Mouse (Mus musculus) E14TG2a.4 (cell line): ENCODE measurements around the gene Notch4.

Source experiments
- H3K27me3 ChIP-seq: 2 replicates; pipeline ENCODE4 v1.6.1; 2014; ENCODE audit warnings: low read length, control low read depth; ENCODE audit not compliant: insufficient read depth
- H3K36me3 ChIP-seq: 2 replicates; pipeline ENCODE4 v1.6.1; 2014; ENCODE audit warnings: low read length, control low read depth; ENCODE audit not compliant: insufficient read depth
- H3K4me1 ChIP-seq: replicated peaks from 2 replicates; pipeline ENCODE4 v1.6.1; 2014; ENCODE audit warnings: low read depth, low read length, control low read depth
- H3K4me3 ChIP-seq: replicated peaks from 2 replicates; pipeline ENCODE4 v1.5.1; 2014; ENCODE audit warnings: mild to moderate bottlenecking, low read length
- H3K9me3 ChIP-seq: 2 replicates; pipeline ENCODE4 v1.6.1; 2014; ENCODE audit warnings: low read length, control low read depth
- CTCF ChIP-seq: conservative IDR thresholded peaks from 2 replicates; pipeline ENCODE4 v1.5.1; 2014; ENCODE audit warnings: low read length
- NANOG ChIP-seq: IDR thresholded peaks from 2 replicates; pipeline ENCODE4 v1.6.1; 2014; ENCODE audit warnings: borderline replicate concordance, low read length, mixed read lengths
- POU5F1 ChIP-seq: IDR thresholded peaks from 2 replicates; pipeline ENCODE4 v1.6.1; 2014; ENCODE audit warnings: low read length, borderline replicate concordance

The Notch4 gene

DNA sequence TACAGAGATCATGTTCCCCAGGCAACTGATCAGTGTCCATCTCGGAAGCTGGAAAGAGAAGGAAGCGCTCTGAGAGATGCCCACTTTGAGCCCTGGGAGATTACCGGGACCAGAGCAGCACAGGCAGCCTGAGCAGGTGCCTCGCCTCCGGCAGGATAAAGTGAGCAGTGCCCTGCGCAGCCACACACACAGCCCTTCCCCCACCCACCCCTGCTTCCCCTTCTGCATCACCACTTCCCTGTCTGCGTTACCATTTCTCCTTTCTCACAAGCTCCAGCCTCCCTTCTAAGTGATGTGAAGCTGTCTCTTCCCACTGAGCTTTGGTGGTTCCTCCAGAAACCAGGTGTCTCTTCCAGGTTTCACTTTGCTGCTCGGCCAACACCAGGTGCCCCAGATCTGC, 2.9 kb upstream of the Notch4 start:
- H3K4me1 ChIP-seq = peaks cover 72% of the 10 kb centered on the region
- peaks cover 8% of the 10 kb centered on the region for H3K27me3 ChIP-seq
- H3K4me3 ChIP-seq = peak overlapping the region; percentile 48; the same call in 1 of the 2 replicates
- no peaks in the 10 kb centered on the region for H3K9me3 ChIP-seq
- TF ChIP-seq CTCF (no peak), POU5F1 (no peak), NANOG (no peak)
- peaks cover 10% of the 10 kb centered on the region for H3K36me3 ChIP-seq

DNA sequence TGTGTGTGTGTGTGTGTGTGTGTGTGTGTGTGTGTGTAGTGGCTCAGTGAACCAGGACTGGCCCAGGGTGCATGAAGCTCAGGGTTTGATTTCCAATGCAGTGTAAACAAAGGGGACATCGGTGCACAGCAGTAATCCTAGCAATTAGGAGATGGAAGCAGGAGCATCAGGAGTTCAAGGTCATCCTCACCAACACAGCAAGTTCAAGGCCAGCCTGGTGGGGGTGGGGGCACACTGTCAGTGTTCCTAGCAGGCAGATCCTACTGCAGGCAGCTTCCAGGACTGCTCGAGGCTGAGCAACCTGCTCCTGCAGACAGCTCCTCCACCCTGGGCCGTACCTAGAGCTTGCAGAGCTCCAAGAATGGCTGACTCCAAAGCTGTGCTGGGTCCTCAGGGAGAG, 1.5 kb upstream of the Notch4 start:
- TF ChIP-seq CTCF (no peak), NANOG (peak; percentile 54; the same call in 1 of the 2 replicates)
- Histone ChIP-seq H3K36me3 (peaks cover 24% of the 10 kb centered on the region), H3K4me3 (peak overlapping the region; percentile 51)

DNA sequence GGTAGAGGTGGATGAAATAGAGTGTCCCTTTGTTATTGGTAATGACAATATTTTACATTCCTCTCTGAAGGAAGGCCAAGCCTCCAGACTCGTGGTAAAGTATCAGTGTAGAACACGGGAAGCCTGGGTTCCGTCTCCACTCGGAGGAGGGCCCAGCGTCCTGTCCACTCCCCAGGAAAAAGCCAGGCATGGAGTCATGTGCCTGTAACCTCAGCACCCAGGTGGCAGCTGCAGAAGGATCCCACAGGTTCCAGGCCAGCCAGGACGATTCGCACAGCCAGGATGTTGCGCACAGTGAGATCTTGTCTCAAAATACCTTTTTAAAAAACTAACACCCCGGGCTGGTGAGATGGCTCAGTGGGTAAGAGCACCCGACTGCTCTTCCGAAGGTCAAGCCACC, 714 bp upstream of the Notch4 start:
- peak overlapping the region; percentile 57 for H3K4me3 ChIP-seq
- no peaks in the 10 kb centered on the region for H3K9me3 ChIP-seq
- H3K36me3 ChIP-seq = peaks cover 31% of the 10 kb centered on the region
- peaks cover 85% of the 10 kb centered on the region for H3K4me1 ChIP-seq
- no peak for TF ChIP-seq CTCF
- no peak for TF ChIP-seq POU5F1
- TF ChIP-seq NANOG = no peak
- no peaks in the 10 kb centered on the region for H3K27me3 ChIP-seq

More for the DNA sequence above, 1.5 kb upstream of the Notch4 start:
- no peaks in the 10 kb centered on the region for H3K9me3 ChIP-seq
- peaks cover 86% of the 10 kb centered on the region for H3K4me1 ChIP-seq
- no peaks in the 10 kb centered on the region for H3K27me3 ChIP-seq

DNA sequence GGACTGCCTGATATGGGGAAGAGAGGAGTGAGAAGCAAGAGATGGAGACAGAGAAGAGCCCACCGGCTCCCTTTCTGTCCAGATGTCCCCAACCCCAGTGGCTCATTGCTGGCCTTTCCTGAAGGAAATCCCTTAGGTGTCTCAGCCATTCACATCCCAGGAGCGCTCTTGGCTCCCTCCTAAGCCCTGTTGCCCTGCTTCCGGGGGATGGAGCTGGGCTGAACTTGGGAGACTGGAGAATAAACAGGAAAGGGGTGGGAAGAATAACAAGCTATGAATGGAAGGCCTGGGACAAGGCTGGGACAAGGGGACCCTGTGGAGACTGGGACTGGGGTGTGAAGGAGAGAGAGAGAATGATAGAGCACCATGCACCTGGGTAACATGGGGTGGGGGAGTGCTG, 728 bp downstream of the Notch4 start:
- Histone ChIP-seq H3K36me3 (peaks cover 46% of the 10 kb centered on the region), H3K4me1 (peaks cover 81% of the 10 kb centered on the region), H3K9me3 (no peaks in the 10 kb centered on the region), H3K4me3 (peak overlapping the region; percentile 80), H3K27me3 (no peaks in the 10 kb centered on the region)
- TF ChIP-seq NANOG = no peak
- TF ChIP-seq POU5F1 = no peak
- TF ChIP-seq CTCF = no peak

DNA sequence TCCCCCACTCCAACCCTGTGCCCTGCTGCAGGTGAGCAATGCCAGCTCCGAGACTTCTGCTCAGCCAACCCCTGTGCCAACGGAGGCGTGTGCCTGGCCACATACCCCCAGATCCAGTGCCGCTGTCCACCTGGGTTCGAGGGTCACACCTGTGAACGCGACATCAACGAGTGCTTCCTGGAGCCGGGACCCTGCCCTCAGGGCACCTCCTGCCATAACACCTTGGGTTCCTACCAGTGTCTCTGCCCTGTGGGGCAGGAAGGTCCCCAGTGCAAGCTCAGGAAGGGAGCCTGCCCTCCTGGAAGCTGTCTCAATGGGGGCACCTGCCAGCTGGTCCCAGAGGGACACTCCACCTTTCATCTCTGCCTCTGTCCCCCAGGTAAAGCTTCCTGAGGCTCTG, 3.2 kb downstream of the Notch4 start:
- Histone ChIP-seq H3K9me3 (no peaks in the 10 kb centered on the region), H3K27me3 (no peaks in the 10 kb centered on the region), H3K36me3 (peaks cover 69% of the 10 kb centered on the region), H3K4me1 (peaks cover 81% of the 10 kb centered on the region), H3K4me3 (peak overlapping the region; percentile 10; the same call in 1 of the 2 replicates)
- TF ChIP-seq POU5F1 = no peak
- no peak for TF ChIP-seq CTCF
- no peak for TF ChIP-seq NANOG

DNA sequence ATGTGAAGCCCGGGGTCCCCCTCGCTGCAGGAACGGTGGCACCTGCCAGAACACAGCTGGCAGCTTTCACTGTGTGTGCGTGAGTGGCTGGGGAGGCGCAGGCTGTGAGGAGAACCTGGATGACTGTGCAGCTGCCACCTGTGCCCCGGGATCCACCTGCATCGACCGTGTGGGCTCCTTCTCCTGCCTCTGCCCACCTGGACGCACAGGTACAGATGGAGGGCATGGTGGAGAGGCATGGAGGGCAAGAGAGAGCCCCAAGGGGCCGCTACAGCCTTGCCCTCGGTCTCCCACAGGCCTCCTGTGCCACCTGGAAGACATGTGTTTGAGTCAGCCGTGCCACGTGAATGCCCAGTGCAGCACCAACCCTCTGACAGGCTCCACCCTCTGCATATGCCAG, 4.4 kb downstream of the Notch4 start:
- Histone ChIP-seq H3K4me3 (no peak overlapping the region), H3K36me3 (peaks cover 80% of the 10 kb centered on the region), H3K27me3 (no peaks in the 10 kb centered on the region), H3K9me3 (no peaks in the 10 kb centered on the region), H3K4me1 (peaks cover 77% of the 10 kb centered on the region)
- no peak for TF ChIP-seq NANOG
- TF ChIP-seq CTCF = no peak
- no peak for TF ChIP-seq POU5F1

DNA sequence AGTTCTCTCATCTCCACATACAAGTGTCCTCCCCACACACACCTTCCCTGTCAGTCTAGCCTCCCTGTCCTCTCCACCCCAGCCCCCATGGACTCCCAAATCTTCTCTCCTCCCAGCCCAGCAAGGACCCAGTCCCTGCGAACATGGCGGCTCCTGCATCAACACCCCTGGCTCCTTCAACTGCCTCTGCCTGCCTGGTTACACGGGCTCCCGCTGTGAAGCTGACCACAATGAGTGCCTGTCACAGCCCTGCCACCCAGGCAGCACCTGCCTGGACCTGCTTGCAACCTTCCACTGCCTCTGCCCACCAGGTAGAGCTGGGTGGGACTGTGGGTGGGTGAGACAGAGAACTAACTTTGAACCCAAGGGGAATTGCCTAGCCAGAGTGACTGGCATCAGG, 5.9 kb downstream of the Notch4 start:
- Histone ChIP-seq H3K9me3 (no peaks in the 10 kb centered on the region), H3K4me1 (peaks cover 64% of the 10 kb centered on the region), H3K36me3 (peaks cover 95% of the 10 kb centered on the region), H3K4me3 (no peak overlapping the region), H3K27me3 (no peaks in the 10 kb centered on the region)
- TF ChIP-seq POU5F1 (no peak), NANOG (no peak), CTCF (no peak)

DNA sequence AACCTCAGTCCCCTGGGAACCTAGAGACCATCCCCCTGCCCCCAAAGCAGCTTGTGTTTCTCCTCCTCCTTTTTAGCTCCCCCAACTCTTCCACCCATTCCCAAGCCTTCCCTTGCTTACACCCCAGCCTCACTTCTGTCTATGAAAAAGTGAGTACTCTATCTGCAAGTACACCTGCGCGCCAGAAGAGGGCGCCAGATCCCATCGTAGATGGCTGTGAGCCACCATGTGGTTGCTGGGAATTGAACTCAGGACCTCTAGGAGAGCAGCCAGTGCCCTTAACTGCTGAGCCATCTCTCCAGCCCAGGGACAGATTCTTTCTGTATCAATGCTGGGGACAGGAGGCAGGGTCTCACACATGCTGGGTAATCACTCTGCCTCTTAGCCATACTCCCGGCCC, 7.8 kb downstream of the Notch4 start:
- TF ChIP-seq NANOG (no peak), CTCF (peak; percentile 72), POU5F1 (no peak)
- no peaks in the 10 kb centered on the region for H3K27me3 ChIP-seq

DNA sequence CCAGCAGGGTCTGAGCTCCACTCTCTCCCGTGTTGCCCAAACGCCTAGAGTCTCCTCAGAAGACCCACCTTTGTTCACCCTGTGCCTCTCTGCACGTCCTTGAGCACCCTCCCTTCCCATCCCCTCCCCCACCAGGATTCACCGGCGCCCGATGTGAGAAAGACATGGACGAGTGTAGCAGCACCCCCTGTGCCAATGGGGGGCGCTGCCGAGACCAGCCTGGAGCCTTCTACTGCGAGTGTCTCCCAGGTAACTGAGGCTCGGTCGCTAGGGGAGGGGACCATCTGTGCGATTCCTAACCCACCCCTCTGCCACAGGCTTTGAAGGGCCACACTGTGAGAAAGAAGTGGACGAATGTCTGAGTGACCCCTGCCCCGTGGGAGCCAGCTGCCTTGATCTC, 8.3 kb downstream of the Notch4 start:
- Histone ChIP-seq H3K36me3 (peaks cover 97% of the 10 kb centered on the region), H3K27me3 (no peaks in the 10 kb centered on the region), H3K4me1 (peaks cover 56% of the 10 kb centered on the region), H3K4me3 (peak overlapping the region; percentile 48), H3K9me3 (no peaks in the 10 kb centered on the region)
- peak; percentile 54; the same call in 1 of the 2 replicates for TF ChIP-seq CTCF
- no peak for TF ChIP-seq POU5F1

More for the DNA sequence above, 7.8 kb downstream of the Notch4 start:
- Histone ChIP-seq H3K4me1 (peaks cover 56% of the 10 kb centered on the region), H3K9me3 (no peaks in the 10 kb centered on the region), H3K4me3 (peak overlapping the region; percentile 48), H3K36me3 (peaks cover 97% of the 10 kb centered on the region)

DNA sequence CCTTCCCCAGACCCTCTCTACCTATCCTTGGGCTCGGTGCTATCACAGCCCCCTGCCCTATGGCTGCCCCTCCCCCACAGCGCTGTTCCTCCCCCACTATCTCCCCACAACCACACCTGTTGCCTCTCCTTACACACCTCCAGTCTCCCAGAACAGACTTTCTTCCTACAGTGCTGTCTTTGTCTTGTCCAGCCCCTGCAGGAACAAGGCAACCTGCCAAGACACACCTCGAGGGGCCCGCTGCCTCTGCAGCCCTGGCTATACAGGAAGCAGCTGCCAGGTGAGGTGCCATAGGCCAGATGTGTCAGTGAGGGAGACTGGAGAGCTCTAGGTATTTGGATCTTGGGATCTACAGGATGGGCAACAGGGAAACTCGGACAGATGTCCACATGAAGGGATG, 12.5 kb downstream of the Notch4 start:
- TF ChIP-seq POU5F1 = no peak
- no peak for TF ChIP-seq CTCF
- no peak for TF ChIP-seq NANOG
- Histone ChIP-seq H3K9me3 (0 out of 2 replicates have a peak, but pooled peaks cover 3% of the 10 kb centered on the region), H3K4me1 (peaks cover 31% of the 10 kb centered on the region), H3K36me3 (peaks cover 95% of the 10 kb centered on the region), H3K27me3 (no peaks in the 10 kb centered on the region), H3K4me3 (no peak overlapping the region)
